Mouse (Mus musculus): Measurements from ENCODE around the gene Asf1a. TPM values are rescaled to one million over a fixed set of nuclear protein-coding genes. Genes with fewer than 3 reads are reported as not detected.
A peak's percentile ranks its signal among the peaks of the same experiment; 100 is the strongest.

Asf1a gene
- polyA plus RNA-seq (2012; rRNA removed): 0.29 and 1.1 TPM in 2 replicates

GRCm38 (mm10) chr10:53596677-53597120, at the start of gene Asf1a:
Gene Asf1a (plus strand): TSS chr10:53596757.
- TF ChIP-seq CTCF (IDR thresholded peaks at IDR 0.05; ENCODE audit: extremely low read depth, insufficient read length, insufficient replicate concordance, low read depth, low read length) (peak; percentile 56; the same call in 1 of the 2 replicates), POLR2A (IDR thresholded peaks at IDR 0.05; ENCODE audit: low read depth, low read length) (peak; percentile 56)
- no peaks in the 10 kb centered on the region for H3K4me1 ChIP-seq (ENCODE audit: control insufficient read depth, insufficient read depth, insufficient read length, low read length)
- under 1% methylated on average over 42 of the region's 52 CpGs for WGBS
- H3K27ac ChIP-seq (ENCODE audit: insufficient read depth, low read depth, low read length): peak within 1 kb of the TSS; percentile 88
- H3K27me3 ChIP-seq (ENCODE audit: control insufficient read depth, insufficient read depth, low read length): no peaks in the 10 kb centered on the region
- peaks cover 3% of the 10 kb centered on the region; the same call in 1 of the 2 replicates for H3K36me3 ChIP-seq (ENCODE audit: control insufficient read depth, insufficient read depth, low read length)
- H3K4me3 ChIP-seq (ENCODE audit: low read depth, low read length): peak within 1 kb of the TSS; percentile 91

- H3K27me3 ChIP-seq (ENCODE audit: control insufficient read depth, insufficient read depth, low read length): no peaks in the 10 kb centered on the region
- H3K27ac ChIP-seq (ENCODE audit: insufficient read depth, low read depth, low read length): no peak overlapping the region
- H3K4me3 ChIP-seq (ENCODE audit: low read depth, low read length): no peak overlapping the region
- 77% methylated on average over 5 of the region's 5 CpGs for WGBS
- H3K4me1 ChIP-seq (ENCODE audit: control insufficient read depth, insufficient read depth, insufficient read length, low read length): no peaks in the 10 kb centered on the region
- TF ChIP-seq CTCF (IDR thresholded peaks at IDR 0.05; ENCODE audit: extremely low read depth, insufficient read length, insufficient replicate concordance, low read depth, low read length) (no peak), POLR2A (IDR thresholded peaks at IDR 0.05; ENCODE audit: low read depth, low read length) (no peak)
- H3K36me3 ChIP-seq (ENCODE audit: control insufficient read depth, insufficient read depth, low read length): no peaks in the 10 kb centered on the region
Observed at GRCm38 (mm10) chr10:53562001-53562400, 34.6 kb upstream of the Asf1a start.

- 87% methylated on average over 2 of the region's 2 CpGs for WGBS
- H3K4me1 ChIP-seq (ENCODE audit: control insufficient read depth, insufficient read depth, insufficient read length, low read length): peaks cover 2% of the 10 kb centered on the region; the same call in 1 of the 2 replicates
- H3K36me3 ChIP-seq (ENCODE audit: control insufficient read depth, insufficient read depth, low read length): no peaks in the 10 kb centered on the region
- H3K27me3 ChIP-seq (ENCODE audit: control insufficient read depth, insufficient read depth, low read length): no peaks in the 10 kb centered on the region
- no peak overlapping the region for H3K27ac ChIP-seq (ENCODE audit: insufficient read depth, low read depth, low read length)
- TF ChIP-seq POLR2A (IDR thresholded peaks at IDR 0.05; ENCODE audit: low read depth, low read length) (no peak), CTCF (IDR thresholded peaks at IDR 0.05; ENCODE audit: extremely low read depth, insufficient read length, insufficient replicate concordance, low read depth, low read length) (no peak)
- no peak overlapping the region for H3K4me3 ChIP-seq (ENCODE audit: low read depth, low read length)
Observed at GRCm38 (mm10) chr10:53565538-53565937, 31.0 kb upstream of the Asf1a start.

GRCm38 (mm10) chr10:53568531-53568930, 28.0 kb upstream of the Asf1a start:
- Histone ChIP-seq H3K27me3 (ENCODE audit: control insufficient read depth, insufficient read depth, low read length) (no peaks in the 10 kb centered on the region), H3K36me3 (ENCODE audit: control insufficient read depth, insufficient read depth, low read length) (no peaks in the 10 kb centered on the region), H3K27ac (ENCODE audit: insufficient read depth, low read depth, low read length) (no peak overlapping the region), H3K4me1 (ENCODE audit: control insufficient read depth, insufficient read depth, insufficient read length, low read length) (peaks cover 2% of the 10 kb centered on the region; the same call in 1 of the 2 replicates), H3K4me3 (ENCODE audit: low read depth, low read length) (no peak overlapping the region)
- TF ChIP-seq CTCF (IDR thresholded peaks at IDR 0.05; ENCODE audit: extremely low read depth, insufficient read length, insufficient replicate concordance, low read depth, low read length) (no peak), POLR2A (IDR thresholded peaks at IDR 0.05; ENCODE audit: low read depth, low read length) (no peak)

- H3K36me3 ChIP-seq (ENCODE audit: control insufficient read depth, insufficient read depth, low read length): no peaks in the 10 kb centered on the region
- no peak overlapping the region for H3K4me3 ChIP-seq (ENCODE audit: low read depth, low read length)
- 38% methylated on average over 7 of the region's 7 CpGs for WGBS
- no peak overlapping the region for H3K27ac ChIP-seq (ENCODE audit: insufficient read depth, low read depth, low read length)
- peaks cover 5% of the 10 kb centered on the region for H3K4me1 ChIP-seq (ENCODE audit: control insufficient read depth, insufficient read depth, insufficient read length, low read length)
- TF ChIP-seq CTCF (IDR thresholded peaks at IDR 0.05; ENCODE audit: extremely low read depth, insufficient read length, insufficient replicate concordance, low read depth, low read length) (no peak), POLR2A (IDR thresholded peaks at IDR 0.05; ENCODE audit: low read depth, low read length) (no peak)
- H3K27me3 ChIP-seq (ENCODE audit: control insufficient read depth, insufficient read depth, low read length): no peaks in the 10 kb centered on the region
Observed at GRCm38 (mm10) chr10:53580137-53580536, 16.4 kb upstream of the Asf1a start.

- WGBS: 37% methylated on average over 14 of the region's 14 CpGs
- H3K36me3 ChIP-seq (ENCODE audit: control insufficient read depth, insufficient read depth, low read length): no peaks in the 10 kb centered on the region
- peak overlapping the region; percentile 54 for H3K4me3 ChIP-seq (ENCODE audit: low read depth, low read length)
- peaks cover 5% of the 10 kb centered on the region for H3K4me1 ChIP-seq (ENCODE audit: control insufficient read depth, insufficient read depth, insufficient read length, low read length)
- no peaks in the 10 kb centered on the region for H3K27me3 ChIP-seq (ENCODE audit: control insufficient read depth, insufficient read depth, low read length)
- TF ChIP-seq POLR2A (IDR thresholded peaks at IDR 0.05; ENCODE audit: low read depth, low read length) (no peak), CTCF (IDR thresholded peaks at IDR 0.05; ENCODE audit: extremely low read depth, insufficient read length, insufficient replicate concordance, low read depth, low read length) (no peak)
- H3K27ac ChIP-seq (ENCODE audit: insufficient read depth, low read depth, low read length): no peak overlapping the region
Observed at GRCm38 (mm10) chr10:53580621-53581081, 15.9 kb upstream of the Asf1a start.

GRCm38 (mm10) chr10:53581087-53581486, 15.5 kb upstream of the Asf1a start:
- Histone ChIP-seq H3K27ac (ENCODE audit: insufficient read depth, low read depth, low read length) (no peak overlapping the region), H3K36me3 (ENCODE audit: control insufficient read depth, insufficient read depth, low read length) (no peaks in the 10 kb centered on the region), H3K27me3 (ENCODE audit: control insufficient read depth, insufficient read depth, low read length) (no peaks in the 10 kb centered on the region), H3K4me1 (ENCODE audit: control insufficient read depth, insufficient read depth, insufficient read length, low read length) (peaks cover 5% of the 10 kb centered on the region), H3K4me3 (ENCODE audit: low read depth, low read length) (peak overlapping the region; percentile 54; the same call in 1 of the 2 replicates)
- TF ChIP-seq POLR2A (IDR thresholded peaks at IDR 0.05; ENCODE audit: low read depth, low read length): no peak
- TF ChIP-seq CTCF (IDR thresholded peaks at IDR 0.05; ENCODE audit: extremely low read depth, insufficient read length, insufficient replicate concordance, low read depth, low read length): no peak
- 50% methylated on average over 12 of the region's 12 CpGs for WGBS

Measured in small intestine, adult 2 months (tissue).